Mouse (Mus musculus): ENCODE results near the gene Myo6. TPM values are rescaled to one million over a fixed set of nuclear protein-coding genes. Genes with fewer than 3 reads are reported as not detected.

The Myo6 gene
- polyA plus RNA-seq, 1 experiment = 6.0 TPM

GRCm38 (mm10) chr9:80178670-80179069 lies 13.8 kb downstream of the Myo6 start:
- Histone ChIP-seq H3K4me1 (replicated peaks; ENCODE audit: control insufficient read depth, insufficient read depth, low read length) (no peaks in the 10 kb centered on the region), H3K27me3 (ENCODE audit: control insufficient read depth, insufficient read depth, low read length) (no peaks in the 10 kb centered on the region), H3K36me3 (ENCODE audit: control insufficient read depth, insufficient read depth, low read length) (no peaks in the 10 kb centered on the region), H3K4me3 (ENCODE audit: control insufficient read depth, insufficient read depth, low read length) (no peak overlapping the region), H3K27ac (ENCODE audit: control insufficient read depth, insufficient read depth, low read length) (no peak overlapping the region)
- DNase-seq = no peak
- WGBS = 96% methylated on average over 2 of the region's 2 CpGs
- TF ChIP-seq POLR2A (IDR thresholded peaks at IDR 0.05; ENCODE audit: control insufficient read depth, extremely low read depth, insufficient read depth, low read length, poor library complexity) (no peak), CTCF (IDR thresholded peaks at IDR 0.05; ENCODE audit: borderline replicate concordance, control insufficient read depth, extremely low read depth, insufficient read depth, low read length, poor library complexity) (no peak)

- Histone ChIP-seq H3K27me3 (ENCODE audit: control insufficient read depth, insufficient read depth, low read length) (no peaks in the 10 kb centered on the region), H3K36me3 (ENCODE audit: control insufficient read depth, insufficient read depth, low read length) (no peaks in the 10 kb centered on the region), H3K4me3 (ENCODE audit: control insufficient read depth, insufficient read depth, low read length) (no peak overlapping the region), H3K4me1 (replicated peaks; ENCODE audit: control insufficient read depth, insufficient read depth, low read length) (no peaks in the 10 kb centered on the region), H3K27ac (ENCODE audit: control insufficient read depth, insufficient read depth, low read length) (no peak overlapping the region)
- WGBS = 73% methylated on average over 4 of the region's 4 CpGs
- no peak for DNase-seq
- TF ChIP-seq POLR2A (IDR thresholded peaks at IDR 0.05; ENCODE audit: control insufficient read depth, extremely low read depth, insufficient read depth, low read length, poor library complexity) (no peak), CTCF (IDR thresholded peaks at IDR 0.05; ENCODE audit: borderline replicate concordance, control insufficient read depth, extremely low read depth, insufficient read depth, low read length, poor library complexity) (no peak)
Observed at GRCm38 (mm10) chr9:80179688-80180087, 14.9 kb downstream of the Myo6 start.

DNA sequence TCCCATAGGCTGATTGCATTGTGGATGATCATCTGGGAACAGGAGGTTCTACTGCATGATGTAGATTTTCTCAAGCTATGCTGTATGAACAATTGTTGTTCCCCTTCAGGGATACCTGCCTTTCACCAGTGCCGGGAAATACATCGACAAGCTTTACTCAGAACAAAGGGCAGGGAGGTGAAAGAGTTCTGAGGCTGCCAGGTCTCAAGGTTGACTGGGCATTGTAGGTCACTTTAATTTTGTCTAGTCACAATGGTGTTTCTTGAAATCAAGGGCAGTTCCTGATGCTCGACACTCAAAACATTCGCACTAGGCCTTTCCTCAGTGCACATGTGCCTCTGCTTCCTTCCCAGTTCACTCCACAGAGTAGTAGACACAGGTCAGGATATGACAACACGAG lies 15.9 kb downstream of the Myo6 start:
- 87% methylated on average over 5 of the region's 5 CpGs for WGBS
- no peak for DNase-seq
- H3K27ac ChIP-seq (ENCODE audit: control insufficient read depth, insufficient read depth, low read length) = no peak overlapping the region

GRCm38 (mm10) chr9:80181692-80182091 lies 16.9 kb downstream of the Myo6 start:
- Histone ChIP-seq H3K4me3 (ENCODE audit: control insufficient read depth, insufficient read depth, low read length) (no peak overlapping the region), H3K36me3 (ENCODE audit: control insufficient read depth, insufficient read depth, low read length) (no peaks in the 10 kb centered on the region), H3K27ac (ENCODE audit: control insufficient read depth, insufficient read depth, low read length) (no peak overlapping the region), H3K27me3 (ENCODE audit: control insufficient read depth, insufficient read depth, low read length) (no peaks in the 10 kb centered on the region), H3K4me1 (replicated peaks; ENCODE audit: control insufficient read depth, insufficient read depth, low read length) (no peaks in the 10 kb centered on the region)
- no peak for DNase-seq
- 96% methylated on average over 1 of the region's 1 CpGs for WGBS
- TF ChIP-seq POLR2A (IDR thresholded peaks at IDR 0.05; ENCODE audit: control insufficient read depth, extremely low read depth, insufficient read depth, low read length, poor library complexity) (no peak), CTCF (IDR thresholded peaks at IDR 0.05; ENCODE audit: borderline replicate concordance, control insufficient read depth, extremely low read depth, insufficient read depth, low read length, poor library complexity) (no peak)

More for the DNA sequence above, 15.9 kb downstream of the Myo6 start:
- TF ChIP-seq POLR2A (IDR thresholded peaks at IDR 0.05; ENCODE audit: control insufficient read depth, extremely low read depth, insufficient read depth, low read length, poor library complexity) (no peak), CTCF (IDR thresholded peaks at IDR 0.05; ENCODE audit: borderline replicate concordance, control insufficient read depth, extremely low read depth, insufficient read depth, low read length, poor library complexity) (no peak)
- Histone ChIP-seq H3K27me3 (ENCODE audit: control insufficient read depth, insufficient read depth, low read length) (no peaks in the 10 kb centered on the region), H3K36me3 (ENCODE audit: control insufficient read depth, insufficient read depth, low read length) (no peaks in the 10 kb centered on the region), H3K4me3 (ENCODE audit: control insufficient read depth, insufficient read depth, low read length) (no peak overlapping the region), H3K4me1 (replicated peaks; ENCODE audit: control insufficient read depth, insufficient read depth, low read length) (no peaks in the 10 kb centered on the region)

- Histone ChIP-seq H3K27me3 (ENCODE audit: control insufficient read depth, insufficient read depth, low read length) (no peaks in the 10 kb centered on the region), H3K4me1 (replicated peaks; ENCODE audit: control insufficient read depth, insufficient read depth, low read length) (no peaks in the 10 kb centered on the region), H3K36me3 (ENCODE audit: control insufficient read depth, insufficient read depth, low read length) (no peaks in the 10 kb centered on the region), H3K27ac (ENCODE audit: control insufficient read depth, insufficient read depth, low read length) (no peak overlapping the region), H3K4me3 (ENCODE audit: control insufficient read depth, insufficient read depth, low read length) (no peak overlapping the region)
- WGBS = 94% methylated on average over 5 of the region's 5 CpGs
- TF ChIP-seq CTCF (IDR thresholded peaks at IDR 0.05; ENCODE audit: borderline replicate concordance, control insufficient read depth, extremely low read depth, insufficient read depth, low read length, poor library complexity) = no peak
- TF ChIP-seq POLR2A (IDR thresholded peaks at IDR 0.05; ENCODE audit: control insufficient read depth, extremely low read depth, insufficient read depth, low read length, poor library complexity) = no peak
- DNase-seq = no peak
Observed at GRCm38 (mm10) chr9:80184138-80184537, 19.3 kb downstream of the Myo6 start.

DNA sequence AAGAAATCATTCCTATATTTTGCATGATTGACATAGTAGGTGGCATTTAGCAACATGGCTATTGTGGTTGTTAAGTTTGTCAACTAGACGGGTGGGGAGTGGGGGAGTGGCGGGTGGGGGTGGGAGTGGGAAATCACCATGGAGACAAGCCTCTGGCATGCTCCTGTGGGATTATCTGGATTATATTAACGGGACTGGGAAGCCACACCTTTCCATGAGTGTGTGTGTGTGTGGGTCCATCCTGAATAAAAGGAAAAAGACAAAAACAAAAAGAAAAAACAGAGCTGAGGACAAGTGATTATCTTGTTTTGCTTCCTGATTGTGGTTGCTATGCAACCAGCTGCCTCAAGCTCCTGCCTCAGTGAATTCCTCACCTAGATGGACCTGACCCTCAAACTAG lies 20.9 kb downstream of the Myo6 start:
- Histone ChIP-seq H3K27me3 (ENCODE audit: control insufficient read depth, insufficient read depth, low read length) (no peaks in the 10 kb centered on the region), H3K4me1 (replicated peaks; ENCODE audit: control insufficient read depth, insufficient read depth, low read length) (no peaks in the 10 kb centered on the region), H3K27ac (ENCODE audit: control insufficient read depth, insufficient read depth, low read length) (no peak overlapping the region), H3K36me3 (ENCODE audit: control insufficient read depth, insufficient read depth, low read length) (no peaks in the 10 kb centered on the region), H3K4me3 (ENCODE audit: control insufficient read depth, insufficient read depth, low read length) (no peak overlapping the region)
- no peak for TF ChIP-seq POLR2A (IDR thresholded peaks at IDR 0.05; ENCODE audit: control insufficient read depth, extremely low read depth, insufficient read depth, low read length, poor library complexity)
- TF ChIP-seq CTCF (IDR thresholded peaks at IDR 0.05; ENCODE audit: borderline replicate concordance, control insufficient read depth, extremely low read depth, insufficient read depth, low read length, poor library complexity) = no peak
- 90% methylated on average over 3 of the region's 3 CpGs for whole genome bisulfite sequencing
- no peak for DNase-seq

DNA sequence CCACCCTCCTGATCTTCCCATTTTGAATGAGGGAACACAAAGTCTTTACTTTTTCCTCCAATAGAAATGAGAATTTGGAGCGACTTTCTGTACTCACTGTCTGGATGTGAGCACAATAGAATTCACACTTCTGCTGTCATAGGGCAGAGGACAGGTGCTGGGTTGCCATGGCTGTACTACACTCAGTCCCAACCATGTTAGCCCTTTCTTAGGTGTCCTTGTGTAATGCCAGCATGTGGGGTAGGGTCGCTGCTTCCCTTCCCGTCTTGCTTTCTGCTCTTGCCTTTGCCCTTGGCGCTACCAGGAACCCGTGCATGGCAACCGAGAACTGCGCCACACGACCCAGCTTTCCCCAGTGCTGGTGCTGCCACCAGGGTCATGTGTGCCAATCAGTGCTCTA lies 21.9 kb downstream of the Myo6 start:
- Histone ChIP-seq H3K27ac (ENCODE audit: control insufficient read depth, insufficient read depth, low read length) (no peak overlapping the region), H3K4me3 (ENCODE audit: control insufficient read depth, insufficient read depth, low read length) (no peak overlapping the region), H3K27me3 (ENCODE audit: control insufficient read depth, insufficient read depth, low read length) (no peaks in the 10 kb centered on the region), H3K4me1 (replicated peaks; ENCODE audit: control insufficient read depth, insufficient read depth, low read length) (no peaks in the 10 kb centered on the region), H3K36me3 (ENCODE audit: control insufficient read depth, insufficient read depth, low read length) (no peaks in the 10 kb centered on the region)
- DNase-seq = no peak
- TF ChIP-seq POLR2A (IDR thresholded peaks at IDR 0.05; ENCODE audit: control insufficient read depth, extremely low read depth, insufficient read depth, low read length, poor library complexity) = no peak
- TF ChIP-seq CTCF (IDR thresholded peaks at IDR 0.05; ENCODE audit: borderline replicate concordance, control insufficient read depth, extremely low read depth, insufficient read depth, low read length, poor library complexity) = no peak
- 95% methylated on average over 8 of the region's 8 CpGs for WGBS
